Mouse (Mus musculus): ENCODE measurements around the gene Fam20c. TPM values are rescaled to one million over a fixed set of nuclear protein-coding genes. Genes with fewer than 3 reads are reported as not detected.

The Fam20c gene
- total RNA-seq, 2 experiments from 2014 or later, result 22.4 to 24.6 TPM

- DNase-seq (ENCODE audit: low spot score), result no peak
These were observed 36.7 kb downstream of the Fam20c start for GRCm38 (mm10) chr5:138790954-138791480.

GRCm38 (mm10) chr5:138801588-138802116 is 47.3 kb downstream of the Fam20c start:
- DNase-seq (ENCODE audit: low spot score), result no peak

- no peak for DNase-seq (ENCODE audit: low spot score)
These were observed 50.0 kb downstream of the Fam20c start for GRCm38 (mm10) chr5:138804286-138804685.

GRCm38 (mm10) chr5:138809767-138810166 is 55.5 kb downstream of the Fam20c start:
- no peak for DNase-seq (ENCODE audit: low spot score)

- DNase-seq (ENCODE audit: low spot score), result no peak
These were observed 65.5 kb downstream of the Fam20c start, which contains the start of gene Gm5294 for GRCm38 (mm10) chr5:138819780-138820179. TSS of gene Gm5294 (plus strand) at chr5:138820080.

GRCm38 (mm10) chr5:138820717-138821332 is 66.5 kb downstream of the Fam20c start:
- DNase-seq (ENCODE audit: low spot score), result no peak

- DNase-seq (ENCODE audit: low spot score), result no peak
These were observed 70.8 kb downstream of the Fam20c start for GRCm38 (mm10) chr5:138825090-138825489.

GRCm38 (mm10) chr5:138833406-138833805 is 79.1 kb downstream of the Fam20c start:
- DNase-seq (ENCODE audit: low spot score), result no peak

- DNase-seq (ENCODE audit: low spot score), result no peak
These were observed 80.6 kb downstream of the Fam20c start for GRCm38 (mm10) chr5:138834910-138835309.

- no peak for DNase-seq (ENCODE audit: low spot score)
These were observed 86.7 kb downstream of the Fam20c start for GRCm38 (mm10) chr5:138840981-138841380.

- no peak for DNase-seq (ENCODE audit: low spot score)
These were observed 89.0 kb downstream of the Fam20c start for GRCm38 (mm10) chr5:138843168-138843824.

GRCm38 (mm10) chr5:138846506-138846905 is 92.2 kb downstream of the Fam20c start:
- no peak for DNase-seq (ENCODE audit: low spot score)

GRCm38 (mm10) chr5:138848102-138848501 is 93.8 kb downstream of the Fam20c start:
- DNase-seq (ENCODE audit: low spot score), result peak; percentile 89

GRCm38 (mm10) chr5:138849682-138850461 is 95.6 kb downstream of the Fam20c start:
- DNase-seq (ENCODE audit: low spot score), result no peak

- no peak for DNase-seq (ENCODE audit: low spot score)
These were observed 96.1 kb downstream of the Fam20c start for GRCm38 (mm10) chr5:138850462-138850844.

GRCm38 (mm10) chr5:138851296-138851780 is 97.0 kb downstream of the Fam20c start:
- no peak for DNase-seq (ENCODE audit: low spot score)

GRCm38 (mm10) chr5:138852151-138852550 is 97.8 kb downstream of the Fam20c start:
- no peak for DNase-seq (ENCODE audit: low spot score)

GRCm38 (mm10) chr5:138853349-138853748 is 99.0 kb downstream of the Fam20c start:
- DNase-seq (ENCODE audit: low spot score), result no peak

GRCm38 (mm10) chr5:138857010-138857617 is 102.8 kb downstream of the Fam20c start:
- peak; percentile 81 for DNase-seq (ENCODE audit: low spot score)

- DNase-seq (ENCODE audit: low spot score), result no peak
These were observed 103.5 kb downstream of the Fam20c start for GRCm38 (mm10) chr5:138857811-138858251.

Measured in gastrocnemius, adult 18-20 months (tissue).